Mouse (Mus musculus) lung, postnatal 0 days (tissue): ENCODE data around the gene Gpc3.

ENCODE experiments used
- CTCF ChIP-seq: IDR thresholded peaks from 2 replicates; pipeline ENCODE4 v1.5.1; 2016; ENCODE audit warnings: antibody characterized with exemption, mild to moderate bottlenecking
- EP300 ChIP-seq: IDR thresholded peaks from 2 replicates; pipeline ENCODE4 v1.6.1; 2016; ENCODE audit warnings: antibody characterized with exemption, mild to moderate bottlenecking, control low read depth

DNA sequence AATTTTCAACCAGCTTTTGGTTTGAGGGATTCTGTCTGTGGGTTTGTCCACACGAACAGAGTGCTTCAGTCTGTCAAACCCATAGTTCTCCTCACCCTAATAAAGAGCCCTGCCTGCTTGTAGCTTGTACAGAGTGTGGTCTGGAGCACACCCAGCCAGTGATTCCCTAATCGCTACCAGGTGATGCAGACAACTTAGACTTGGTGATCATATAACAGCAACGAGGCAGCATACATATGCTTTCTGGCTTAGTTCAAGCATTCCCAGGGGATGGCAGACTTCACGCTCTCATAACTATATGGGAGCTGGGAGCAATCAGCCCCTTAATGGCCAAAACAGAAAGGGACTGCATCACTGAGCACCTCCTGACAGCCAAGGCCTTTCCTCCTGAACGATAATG lies 188.1 kb downstream of the Gpc3 start:
- TF ChIP-seq CTCF: no peak
- no peak for TF ChIP-seq EP300
